Mouse (Mus musculus): ENCODE results near the gene Best2. TPM values are rescaled to one million over a fixed set of nuclear protein-coding genes. Genes with fewer than 3 reads are reported as not detected.

The Best2 gene
- polyA plus RNA-seq, 1 experiment from 2014 or later, result not detected

DNA sequence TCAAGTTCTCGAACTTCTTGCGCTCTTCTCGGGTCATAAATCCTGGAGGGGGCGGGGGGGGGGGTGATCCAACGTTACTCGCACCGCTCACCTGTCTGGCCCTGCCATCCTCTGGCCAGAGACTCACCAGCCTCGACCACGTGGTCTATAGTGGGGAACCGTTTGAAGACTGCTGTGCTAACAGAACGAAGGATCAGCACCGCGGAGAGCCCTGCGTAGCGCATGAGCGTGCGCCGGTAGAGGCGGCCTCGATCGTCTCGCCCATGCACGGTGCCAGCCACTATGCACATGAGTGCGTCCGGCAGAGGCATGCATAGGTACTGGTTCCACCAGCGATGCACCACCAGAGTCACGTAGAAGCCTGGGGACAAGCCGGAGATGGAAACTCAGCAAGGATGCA, 3.1 kb downstream of the Best2 start:
- WGBS, result 17% methylated on average over 28 of the region's 28 CpGs
- H3K4me3 ChIP-seq, result no peak overlapping the region

DNA sequence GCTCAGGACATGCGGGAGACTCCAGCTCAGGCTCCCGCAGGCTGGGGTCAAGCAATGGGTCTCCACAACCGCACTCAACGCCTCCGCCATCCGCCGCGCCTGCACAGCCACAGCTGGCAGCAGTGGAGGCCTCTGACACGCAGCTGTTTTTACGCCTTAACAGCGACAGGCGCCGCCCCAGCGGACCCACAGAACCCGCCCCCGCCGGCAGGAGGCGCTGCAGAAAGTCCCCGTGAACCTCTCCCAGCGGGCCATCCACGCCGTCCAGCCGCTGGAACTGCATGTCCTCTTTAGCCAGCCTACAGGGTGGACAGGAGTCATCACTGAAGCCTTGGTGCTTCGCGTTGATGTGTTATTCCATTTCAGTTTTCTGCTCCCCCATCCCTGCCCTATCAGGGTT, 6.6 kb downstream of the Best2 start:
- H3K4me1 ChIP-seq, result no peaks in the 10 kb centered on the region; the same call in 1 of the 2 replicates
- DNase-seq (ENCODE audit: low spot score), result peak; percentile 55
- H3K36me3 ChIP-seq (replicated peaks), result peaks cover 3% of the 10 kb centered on the region; the same call in 1 of the 2 replicates
- H3K27ac ChIP-seq (replicated peaks), result no peak overlapping the region
- WGBS, result 14% methylated on average over 25 of the region's 25 CpGs
- peaks cover 57% of the 10 kb centered on the region for H3K27me3 ChIP-seq (replicated peaks; ENCODE audit: low read depth, poor library complexity, severe bottlenecking)
- no peaks in the 10 kb centered on the region for H3K9me3 ChIP-seq
- H3K4me3 ChIP-seq, result no peak overlapping the region

More for the DNA sequence above, 3.1 kb downstream of the Best2 start:
- DNase-seq (ENCODE audit: low spot score), result peak; percentile 27
- Histone ChIP-seq H3K4me1 (peaks cover 6% of the 10 kb centered on the region), H3K36me3 (replicated peaks) (no peaks in the 10 kb centered on the region), H3K9me3 (no peaks in the 10 kb centered on the region), H3K27ac (replicated peaks) (no peak overlapping the region), H3K27me3 (replicated peaks; ENCODE audit: low read depth, poor library complexity, severe bottlenecking) (peaks cover 81% of the 10 kb centered on the region)

DNA sequence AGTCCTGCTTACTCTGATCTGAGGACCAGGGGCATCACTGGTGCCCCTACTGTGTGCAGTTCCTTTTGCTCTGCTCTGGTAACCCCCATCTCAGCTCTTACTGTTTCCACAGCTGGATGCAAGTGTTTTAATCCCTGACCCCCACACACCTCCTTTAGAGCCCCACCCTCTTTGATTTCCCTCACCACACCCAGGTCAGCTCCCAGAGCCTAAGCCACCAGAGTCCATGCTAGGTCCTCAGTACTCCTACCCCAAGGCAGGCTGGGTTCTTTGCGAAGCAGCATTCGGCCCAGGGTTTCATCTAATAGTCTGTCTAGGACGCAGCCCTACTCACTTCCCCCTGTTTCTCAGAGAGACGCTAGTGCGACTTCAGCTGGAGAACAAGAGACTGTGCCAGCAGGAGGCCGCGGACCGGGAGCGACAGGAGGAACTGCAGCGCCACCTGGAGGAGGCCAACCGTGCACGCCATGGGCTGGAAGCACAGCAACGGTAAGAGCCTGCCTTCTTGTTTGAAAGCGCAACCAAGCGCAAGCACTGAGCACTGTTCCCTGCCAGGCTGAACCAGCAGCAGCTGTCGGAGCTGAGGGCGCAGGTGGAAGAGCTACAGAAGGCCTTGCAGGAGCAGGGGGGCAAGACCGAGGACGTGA, 16.6 kb downstream of the Best2 start:
- Histone ChIP-seq H3K4me1 (peaks cover 17% of the 10 kb centered on the region), H3K4me3 (peak overlapping the region; percentile 42), H3K27ac (replicated peaks) (peak overlapping the region; percentile 53; the same call in 1 of the 2 replicates), H3K9me3 (no peaks in the 10 kb centered on the region), H3K27me3 (replicated peaks; ENCODE audit: low read depth, poor library complexity, severe bottlenecking) (peaks cover 37% of the 10 kb centered on the region), H3K36me3 (replicated peaks) (peaks cover 12% of the 10 kb centered on the region; the same call in 1 of the 2 replicates)
- peak; percentile 92 for DNase-seq (ENCODE audit: low spot score)
- WGBS, result 5% methylated on average over 19 of the region's 19 CpGs

DNA sequence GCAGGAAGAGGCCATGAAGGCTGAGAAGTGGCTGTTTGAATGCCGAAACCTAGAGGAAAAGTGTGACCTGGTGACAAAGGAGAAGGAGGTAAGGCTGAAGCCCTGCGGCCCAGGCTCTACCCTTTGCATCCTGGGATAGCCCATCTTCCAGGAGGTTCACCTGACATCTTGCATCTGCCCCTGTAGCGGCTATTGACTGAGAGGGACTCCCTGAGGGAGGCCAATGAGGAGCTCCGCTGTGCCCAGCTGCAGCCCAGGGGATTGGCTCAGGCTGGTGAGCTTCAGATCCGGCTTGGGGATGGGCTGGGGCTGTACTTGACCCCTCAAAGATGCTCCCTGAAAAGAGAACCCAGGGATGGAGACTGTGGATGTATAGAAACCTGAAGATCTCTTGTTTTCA, 17.4 kb downstream of the Best2 start:
- peaks cover 37% of the 10 kb centered on the region for H3K27me3 ChIP-seq (replicated peaks; ENCODE audit: low read depth, poor library complexity, severe bottlenecking)
- WGBS, result 79% methylated on average over 5 of the region's 5 CpGs

GRCm38 (mm10) chr8:84995680-84996079, 18.7 kb downstream of the Best2 start:
- WGBS, result 28% methylated on average over 25 of the region's 25 CpGs
- Histone ChIP-seq H3K27me3 (replicated peaks; ENCODE audit: low read depth, poor library complexity, severe bottlenecking) (peaks cover 37% of the 10 kb centered on the region), H3K4me1 (peaks cover 25% of the 10 kb centered on the region), H3K9me3 (no peaks in the 10 kb centered on the region), H3K4me3 (peak overlapping the region; percentile 19; the same call in 1 of the 2 replicates), H3K27ac (replicated peaks) (no peak overlapping the region), H3K36me3 (replicated peaks) (0 out of 2 replicates have a peak, but pooled peaks cover 9% of the 10 kb centered on the region)
- DNase-seq (ENCODE audit: low spot score), result peak; percentile 33

More for the DNA sequence above, 17.4 kb downstream of the Best2 start:
- no peaks in the 10 kb centered on the region for H3K9me3 ChIP-seq
- H3K4me3 ChIP-seq, result no peak overlapping the region
- no peak for DNase-seq (ENCODE audit: low spot score)
- H3K4me1 ChIP-seq, result peaks cover 17% of the 10 kb centered on the region
- no peak overlapping the region for H3K27ac ChIP-seq (replicated peaks)
- 0 out of 2 replicates have a peak, but pooled peaks cover 9% of the 10 kb centered on the region for H3K36me3 ChIP-seq (replicated peaks)

DNA sequence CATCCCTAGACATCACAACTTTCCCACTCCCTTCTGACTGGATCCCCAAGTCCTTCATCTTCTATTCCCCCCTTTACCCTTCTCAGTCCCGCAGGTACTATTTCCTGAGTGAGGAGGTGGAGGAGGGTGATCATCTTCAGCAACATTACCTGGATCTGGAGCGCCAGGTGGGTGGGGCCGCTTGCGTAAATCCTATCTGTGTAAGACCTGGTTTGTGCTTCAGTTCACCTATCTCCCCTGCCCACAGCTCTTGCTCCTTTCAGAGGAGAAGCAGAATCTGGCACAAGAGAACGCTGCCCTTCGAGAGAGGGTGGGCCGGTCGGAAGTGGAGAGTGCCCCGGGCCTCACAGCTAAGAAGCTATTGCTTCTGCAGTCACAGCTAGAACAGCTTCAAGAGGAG, 20.0 kb downstream of the Best2 start:
- H3K27ac ChIP-seq (replicated peaks), result no peak overlapping the region
- H3K36me3 ChIP-seq (replicated peaks), result 0 out of 2 replicates have a peak, but pooled peaks cover 9% of the 10 kb centered on the region
- H3K4me3 ChIP-seq, result no peak overlapping the region
- peaks cover 37% of the 10 kb centered on the region for H3K27me3 ChIP-seq (replicated peaks; ENCODE audit: low read depth, poor library complexity, severe bottlenecking)
- no peak for DNase-seq (ENCODE audit: low spot score)
- no peaks in the 10 kb centered on the region for H3K9me3 ChIP-seq
- WGBS, result 88% methylated on average over 9 of the region's 9 CpGs
- H3K4me1 ChIP-seq, result peaks cover 34% of the 10 kb centered on the region

- Histone ChIP-seq H3K4me3 (peak overlapping the region; percentile 71), H3K4me1 (peaks cover 36% of the 10 kb centered on the region), H3K36me3 (replicated peaks) (0 out of 2 replicates have a peak, but pooled peaks cover 8% of the 10 kb centered on the region), H3K9me3 (no peaks in the 10 kb centered on the region), H3K27ac (replicated peaks) (peak overlapping the region; percentile 90), H3K27me3 (replicated peaks; ENCODE audit: low read depth, poor library complexity, severe bottlenecking) (peaks cover 47% of the 10 kb centered on the region)
- WGBS, result 2% methylated on average over 15 of the region's 15 CpGs
- DNase-seq (ENCODE audit: low spot score), result peak; percentile 73
These were observed 23.5 kb downstream of the Best2 start for GRCm38 (mm10) chr8:84990836-84991235.

DNA sequence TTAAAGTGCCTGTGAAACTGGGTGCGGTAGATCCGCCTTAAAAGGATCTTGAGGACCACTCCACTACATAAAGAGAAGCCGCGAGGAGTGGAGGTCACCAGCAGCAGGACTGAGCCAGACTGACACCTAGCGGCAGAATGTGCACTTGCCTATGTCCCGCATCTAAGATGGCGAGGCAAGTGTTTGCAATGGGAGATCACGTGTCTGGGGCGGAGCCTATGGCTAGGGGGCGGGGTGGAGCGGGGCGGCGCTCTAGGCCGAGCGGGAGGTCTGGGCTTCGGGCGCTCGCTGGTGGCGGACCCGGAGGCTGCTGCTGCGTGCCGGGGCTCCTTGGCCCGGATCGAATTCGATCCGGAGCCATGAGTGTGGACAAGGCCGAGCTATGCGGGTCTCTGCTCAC, 24.0 kb downstream of the Best2 start, which contains the start of gene Hook2:
Hook2 (plus strand) TSS at position 255 of the 400 bp plus-strand sequence.
- Histone ChIP-seq H3K36me3 (replicated peaks) (0 out of 2 replicates have a peak, but pooled peaks cover 4% of the 10 kb centered on the region), H3K4me3 (peak within 1 kb of the TSS; percentile 71), H3K27ac (replicated peaks) (peak within 1 kb of the TSS; percentile 90), H3K4me1 (peaks cover 36% of the 10 kb centered on the region), H3K27me3 (replicated peaks; ENCODE audit: low read depth, poor library complexity, severe bottlenecking) (peaks cover 43% of the 10 kb centered on the region), H3K9me3 (no peaks in the 10 kb centered on the region)
- DNase-seq (ENCODE audit: low spot score), result peak; percentile 97
- under 1% methylated on average over 28 of the region's 28 CpGs for WGBS

DNA sequence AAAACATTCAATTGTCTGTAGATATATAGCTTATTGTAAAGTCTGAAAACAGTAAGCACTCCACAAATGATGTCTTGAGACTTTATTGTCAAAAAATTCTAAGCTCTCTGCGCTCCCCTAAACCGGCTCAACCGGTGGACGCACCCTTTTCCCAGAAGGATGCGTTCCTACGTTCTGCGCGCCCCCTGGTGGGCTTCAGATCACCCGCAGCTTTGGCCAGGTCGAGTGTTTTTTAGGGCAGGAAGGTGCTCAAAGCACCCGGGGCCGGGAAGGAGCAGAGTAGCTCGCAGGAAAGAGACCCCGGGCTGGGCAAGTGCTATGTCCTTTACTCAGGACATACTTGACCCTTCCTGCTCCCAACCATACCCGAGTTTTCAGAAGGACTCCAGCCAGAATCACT, 24.5 kb downstream of the Best2 start:
- Histone ChIP-seq H3K36me3 (replicated peaks) (0 out of 2 replicates have a peak, but pooled peaks cover 1% of the 10 kb centered on the region), H3K9me3 (no peaks in the 10 kb centered on the region), H3K27me3 (replicated peaks; ENCODE audit: low read depth, poor library complexity, severe bottlenecking) (peaks cover 39% of the 10 kb centered on the region), H3K4me3 (peak overlapping the region; percentile 71), H3K4me1 (peaks cover 40% of the 10 kb centered on the region), H3K27ac (replicated peaks) (peak overlapping the region; percentile 90)
- DNase-seq (ENCODE audit: low spot score), result peak; percentile 93
- WGBS, result under 1% methylated on average over 15 of the region's 15 CpGs

GRCm38 (mm10) chr8:84989311-84989731, 25.0 kb downstream of the Best2 start:
- DNase-seq (ENCODE audit: low spot score), result peak; percentile 55
- Histone ChIP-seq H3K9me3 (no peaks in the 10 kb centered on the region), H3K27me3 (replicated peaks; ENCODE audit: low read depth, poor library complexity, severe bottlenecking) (peaks cover 38% of the 10 kb centered on the region), H3K36me3 (replicated peaks) (no peaks in the 10 kb centered on the region), H3K4me1 (peaks cover 45% of the 10 kb centered on the region), H3K27ac (replicated peaks) (peak overlapping the region; percentile 54; the same call in 1 of the 2 replicates), H3K4me3 (peak overlapping the region; percentile 71)
- 8% methylated on average over 15 of the region's 15 CpGs for WGBS

GRCm38 (mm10) chr8:84987903-84988302, 26.4 kb downstream of the Best2 start:
- H3K4me1 ChIP-seq, result peaks cover 54% of the 10 kb centered on the region
- H3K27me3 ChIP-seq (replicated peaks; ENCODE audit: low read depth, poor library complexity, severe bottlenecking), result peaks cover 32% of the 10 kb centered on the region
- H3K27ac ChIP-seq (replicated peaks), result no peak overlapping the region
- DNase-seq (ENCODE audit: low spot score), result no peak
- WGBS, result 74% methylated on average over 2 of the region's 2 CpGs
- H3K9me3 ChIP-seq, result no peaks in the 10 kb centered on the region
- no peak overlapping the region for H3K4me3 ChIP-seq
- H3K36me3 ChIP-seq (replicated peaks), result no peaks in the 10 kb centered on the region

- 83% methylated on average over 5 of the region's 5 CpGs for WGBS
- no peaks in the 10 kb centered on the region for H3K9me3 ChIP-seq
- no peak overlapping the region for H3K4me3 ChIP-seq
- no peaks in the 10 kb centered on the region for H3K36me3 ChIP-seq (replicated peaks)
- peaks cover 37% of the 10 kb centered on the region for H3K27me3 ChIP-seq (replicated peaks; ENCODE audit: low read depth, poor library complexity, severe bottlenecking)
- H3K4me1 ChIP-seq, result peaks cover 59% of the 10 kb centered on the region
- no peak overlapping the region for H3K27ac ChIP-seq (replicated peaks)
- DNase-seq (ENCODE audit: low spot score), result no peak
These were observed 26.9 kb downstream of the Best2 start for GRCm38 (mm10) chr8:84987388-84987787.
